Mouse (Mus musculus): ENCODE measurements around the gene Olfr1283. TPM values are rescaled to one million over a fixed set of nuclear protein-coding genes. Genes with fewer than 3 reads are reported as not detected.
"Not testable (repeated sequence)": the region's sequence is repeated elsewhere in the genome, so short reads cannot be mapped to it uniquely, and the experiment has no call there.

The Olfr1283 gene
- not detected for total RNA-seq (2021)
- long read RNA-seq, experiment 1 = 0 reads
- long read RNA-seq, experiment 2 = 0 reads

DNA sequence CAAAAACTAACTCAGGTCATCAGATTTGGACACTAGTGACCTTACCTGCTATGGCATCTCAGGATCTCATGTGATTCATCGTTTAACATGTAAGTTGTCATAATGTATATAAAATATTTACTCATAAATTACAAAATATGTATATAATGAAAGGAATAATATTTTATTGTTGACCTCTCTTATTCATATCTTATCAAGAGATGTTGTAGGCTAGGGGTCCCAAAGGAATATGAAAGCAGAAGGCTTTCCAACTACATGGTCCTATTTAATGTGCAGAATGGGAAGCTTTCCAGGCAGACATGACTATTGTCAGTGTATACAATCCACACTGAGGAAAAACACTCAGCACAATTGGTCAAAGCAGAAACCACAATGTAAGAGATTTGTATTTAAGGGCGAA is at the start of gene Olfr1283:
Gene Olfr1283 (plus strand): TSS at position 301 of the 400 bp plus-strand sequence.
- no peak for DNase-seq

DNA sequence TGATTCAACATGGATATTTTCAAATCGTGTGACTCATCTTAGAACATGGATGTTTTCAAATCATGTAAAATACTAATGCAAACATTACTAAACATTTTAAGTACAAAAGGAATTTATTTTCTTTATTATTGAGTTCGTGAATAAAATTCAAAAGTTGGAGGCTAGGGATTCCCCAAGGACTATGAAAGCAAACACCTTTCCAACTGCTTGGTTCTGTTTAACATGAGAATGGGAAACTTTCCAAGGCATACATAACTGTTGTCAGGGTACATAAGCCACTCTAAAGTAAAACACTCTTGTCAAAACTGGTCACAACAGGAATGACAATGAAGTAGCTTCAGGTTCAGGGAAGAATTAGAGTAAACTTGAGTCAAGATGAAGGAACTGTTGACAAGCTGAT is 40.4 kb upstream of the Olfr1283 start, which contains the start of gene Olfr1281:
Gene Olfr1281 (plus strand): TSS at position 301 of the 400 bp plus-strand sequence.
- no peak for DNase-seq

DNA sequence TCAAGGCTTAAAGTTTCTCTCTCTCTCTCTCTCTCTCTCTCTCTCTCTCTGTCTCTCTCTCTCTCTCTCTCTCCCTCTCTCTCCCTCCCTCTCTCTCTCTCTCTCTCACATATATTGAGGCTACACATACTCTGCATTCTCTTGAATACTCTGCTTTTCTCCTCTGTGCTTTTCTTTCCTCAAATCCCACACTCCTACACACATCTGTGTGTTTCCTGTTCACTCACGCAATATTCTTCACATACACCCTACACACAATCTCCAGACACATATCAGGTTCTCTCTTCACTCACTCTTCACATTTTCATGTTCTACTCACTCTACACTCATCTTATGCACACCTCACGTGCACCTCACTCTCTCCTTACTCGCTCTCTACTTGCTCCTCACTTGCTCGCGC is 32.9 kb upstream of the Olfr1283 start:
- DNase-seq = not testable (repeated sequence)

DNA sequence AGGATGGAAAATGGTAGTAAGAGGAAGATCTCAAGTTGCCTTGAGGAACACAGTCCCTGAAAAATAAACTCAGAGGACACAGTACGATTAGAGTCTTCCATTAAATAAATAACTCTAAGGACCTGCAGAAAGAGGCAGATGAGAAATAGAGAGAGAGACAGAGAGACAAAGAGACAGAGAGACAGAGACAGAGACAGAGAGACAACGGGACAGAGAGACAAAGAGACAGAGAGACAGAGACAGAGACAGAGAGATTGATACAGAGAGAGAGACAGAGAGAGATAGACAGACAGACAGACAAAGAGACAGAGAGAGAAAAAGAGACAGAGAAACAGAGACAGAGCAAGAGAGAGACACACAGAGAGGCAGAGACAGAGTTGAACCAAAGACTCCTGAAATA is 30.6 kb upstream of the Olfr1283 start, which contains the start of gene Olfr1282:
Gene Olfr1282 (minus strand): TSS at position 101 of the 400 bp plus-strand sequence.
- DNase-seq = no peak

DNA sequence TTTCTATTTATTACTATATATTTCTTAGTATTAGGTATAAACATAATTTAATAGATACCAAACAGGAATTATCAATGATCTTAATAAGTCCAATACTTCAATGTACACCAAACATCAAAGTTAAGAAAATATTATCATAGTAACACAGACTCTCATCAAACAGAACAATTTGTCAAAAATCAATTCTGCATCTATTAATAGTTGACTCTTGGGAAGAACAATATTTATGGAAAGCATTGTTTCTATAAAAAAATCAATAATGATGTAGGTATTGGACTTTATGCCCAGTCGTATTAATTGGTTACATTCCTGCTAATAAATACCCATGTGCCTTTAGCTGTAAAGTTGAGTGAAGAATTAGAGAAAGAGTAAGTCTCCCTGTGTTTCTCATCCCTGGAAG is 8.6 kb downstream of the Olfr1283 start, which contains the start of gene Olfr1284:
Gene Olfr1284 (plus strand): TSS at position 301 of the 400 bp plus-strand sequence.
- DNase-seq = no peak

Other genes with a start within 250 kb of the Olfr1283 start
- not detected for gene Gm15130, start 213.9 kb upstream of the Olfr1283 start, total RNA-seq (2021)
- not detected for gene 4930430A15Rik, start 137.2 kb upstream of the Olfr1283 start, total RNA-seq (2021)
- not detected for gene Olfr1275, start 131.5 kb upstream of the Olfr1283 start, total RNA-seq (2021)
- not detected for gene Olfr1276, start 112.3 kb upstream of the Olfr1283 start, total RNA-seq (2021)
- gene Olfr1277, start 92.7 kb upstream of the Olfr1283 start, total RNA-seq (2021) = not detected
- not detected for gene Olfr1278, start 76.7 kb upstream of the Olfr1283 start, total RNA-seq (2021)
- not detected for gene Olfr1279, start 66.2 kb upstream of the Olfr1283 start, total RNA-seq (2021)
- not detected for gene Olfr1280, start 52.8 kb upstream of the Olfr1283 start, total RNA-seq (2021)
- gene Olfr1281, start 40.3 kb upstream of the Olfr1283 start, total RNA-seq (2021) = not detected
- gene Olfr1282, start 30.7 kb upstream of the Olfr1283 start, total RNA-seq (2021) = not detected
- gene Olfr1284, start 8.7 kb downstream of the Olfr1283 start, total RNA-seq (2021) = not detected
- not detected for gene Olfr1286, start 56.3 kb downstream of the Olfr1283 start, total RNA-seq (2021)
- gene Olfr1287, start 82.4 kb downstream of the Olfr1283 start, total RNA-seq (2021) = not detected
- not detected for gene Olfr1288, start 107.3 kb downstream of the Olfr1283 start, total RNA-seq (2021)
- gene Olfr1289, start 114.0 kb downstream of the Olfr1283 start, total RNA-seq (2021) = not detected
- gene Olfr1290, start 127.0 kb downstream of the Olfr1283 start, total RNA-seq (2021) = not detected
- not detected for gene Olfr1291-ps1, start 130.4 kb downstream of the Olfr1283 start, total RNA-seq (2021)
- not detected for gene Olfr1293-ps, start 158.4 kb downstream of the Olfr1283 start, total RNA-seq (2021)
- not detected for gene Olfr1294, start 173.5 kb downstream of the Olfr1283 start, total RNA-seq (2021)
- gene Olfr1295, start 202.9 kb downstream of the Olfr1283 start, total RNA-seq (2021) = not detected